Mouse (Mus musculus) hindbrain, postnatal 0 days (tissue): Measurements from ENCODE around the gene Nedd9. TPM values are rescaled to one million over a fixed set of nuclear protein-coding genes. Genes with fewer than 3 reads are reported as not detected.
A peak's percentile ranks its signal among the peaks of the same experiment; 100 is the strongest.

Experiments
- ATAC-seq: fragments of 200-750 bp; cut with Nextera tagmentation; 2 replicates; pipeline ENCODE4 v1.8.0; 2017; ENCODE audit warnings: mild to moderate bottlenecking, moderate TSS enrichment, moderate library complexity
- DNase-seq: peaks from one replicate; pipeline ENCODE4 v3.0.0-alpha.2; 2015; ENCODE audit warnings: low spot score
- H3K27ac ChIP-seq: fragments of 300-500 bp; sonication (generic); 2 replicates; pipeline ENCODE4 v1.5.1; 2014; ENCODE audit warnings: mild to moderate bottlenecking
- H3K27me3 ChIP-seq: fragments of 300-500 bp; sonication (generic); 2 replicates; pipeline ENCODE4 v1.6.1; 2014; ENCODE audit warnings: low read length, mixed read lengths; ENCODE audit not compliant: insufficient read depth
- H3K36me3 ChIP-seq: fragments of 300-500 bp; sonication (generic); 2 replicates; pipeline ENCODE4 v1.6.1; 2014; ENCODE audit warnings: low read length, mixed read lengths; ENCODE audit not compliant: insufficient read depth
- H3K4me1 ChIP-seq: fragments of 300-500 bp; sonication (generic); 2 replicates; pipeline ENCODE4 v1.6.1; 2014; ENCODE audit warnings: antibody characterized with exemption, low read length, mixed read lengths; ENCODE audit not compliant: insufficient read depth
- H3K4me2 ChIP-seq: fragments of 300-500 bp; sonication (generic); 2 replicates; pipeline ENCODE4 v1.6.1; 2014; ENCODE audit warnings: low read depth, mild to moderate bottlenecking, low read length, moderate library complexity, mixed read lengths
- H3K4me3 ChIP-seq: fragments of 300-500 bp; sonication (generic); 2 replicates; pipeline ENCODE4 v1.5.1; 2014; ENCODE audit warnings: low read length
- H3K9ac ChIP-seq: fragments of 300-500 bp; sonication (generic); replicated peaks from 2 replicates; pipeline ENCODE4 v1.6.1; 2014; ENCODE audit warnings: mild to moderate bottlenecking, low read length, moderate library complexity, mixed read lengths
- H3K9me3 ChIP-seq: fragments of 300-500 bp; sonication (generic); 2 replicates; pipeline ENCODE4 v1.6.1; 2016; ENCODE audit warnings: low read length, mixed read lengths
- CTCF ChIP-seq: IDR thresholded peaks from 2 replicates; pipeline ENCODE4 v1.5.1; 2016; ENCODE audit warnings: antibody characterized with exemption, control low read depth, low read depth
- WGBS: fragments of 180-500 bp; shearing (Covaris S2); extraction: QIAGEN DNeasy Blood & Tissue Kit; methylation state at CpG from one replicate; pipeline ENCODE4 v1.1.7; 2014; 5-methylcytosine and 5-hydroxymethylcytosine counted together
- polyA plus RNA-seq: library from polyadenylated mRNA; unstranded; fragments of >200 nt; fragmentation: Nextera tagmentation; extraction: Ambion mirVana; gene quantifications from 2 replicates; pipeline ENCODE4 v1.2.1, GENCODE M21; 2015
- total RNA-seq: library from RNA; depleted of rRNA; stranded (reverse); fragments of >200 nt; gene quantifications from 2 replicates; pipeline ENCODE4 v1.2.3, GENCODE M21; 2014

Gene Nedd9
- total and polyA plus RNA-seq, 2 experiments from 2014 or later: 12.2 to 26.5 TPM

DNA sequence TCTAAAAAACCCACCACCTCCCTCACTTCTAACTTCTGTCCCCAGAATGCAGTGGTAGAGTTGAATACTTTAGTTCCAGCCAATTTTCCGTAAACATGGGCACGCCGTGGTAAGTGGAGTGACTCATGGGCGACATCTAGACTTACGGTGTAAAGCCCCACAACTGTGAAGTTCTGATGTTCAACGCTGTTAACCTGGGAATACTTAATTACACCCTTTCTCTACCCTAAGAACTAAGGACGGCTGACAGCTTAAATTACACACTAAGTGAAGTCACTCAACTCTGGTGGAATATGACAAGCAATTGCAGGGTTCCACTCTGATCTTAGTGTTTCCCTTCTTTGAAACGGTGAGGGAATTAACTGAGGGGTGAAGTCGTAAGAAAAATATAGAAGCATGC lies 122.9 kb downstream of the Nedd9 start:
- no peaks in the 10 kb centered on the region for H3K36me3 ChIP-seq
- no peak overlapping the region for H3K9ac ChIP-seq
- ATAC-seq (no peak), DNase-seq (no peak)
- H3K4me1 ChIP-seq: no peaks in the 10 kb centered on the region; the same call in 1 of the 2 replicates
- H3K27ac ChIP-seq: no peak overlapping the region
- H3K27me3 ChIP-seq: no peaks in the 10 kb centered on the region
- no peak for TF ChIP-seq CTCF
- no peak overlapping the region for H3K4me2 ChIP-seq
- WGBS: 83% methylated on average over 9 of the region's 9 CpGs
- H3K9me3 ChIP-seq: no peaks in the 10 kb centered on the region
- H3K4me3 ChIP-seq: no peak overlapping the region

DNA sequence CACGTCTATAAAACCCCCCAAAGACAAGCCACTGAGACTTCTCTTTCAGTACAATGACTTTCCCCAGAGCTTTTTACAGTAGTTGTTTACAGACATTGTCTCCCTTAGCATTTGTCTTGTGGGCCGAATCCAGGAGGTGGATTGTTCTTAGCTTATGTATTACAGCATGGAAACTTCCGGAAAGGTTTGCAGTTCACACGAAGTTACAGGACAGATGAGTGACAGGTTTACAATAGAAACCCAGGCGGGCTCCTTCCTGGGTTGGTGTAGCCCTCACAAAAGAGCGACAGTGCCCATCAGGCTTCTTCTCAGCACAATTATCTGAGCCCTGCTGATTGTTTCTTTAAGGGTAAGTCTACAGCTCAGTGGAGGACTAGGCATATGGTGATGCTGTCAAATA lies 124.3 kb downstream of the Nedd9 start:
- no peak for ATAC-seq
- 48% methylated on average over 6 of the region's 6 CpGs for WGBS

DNA sequence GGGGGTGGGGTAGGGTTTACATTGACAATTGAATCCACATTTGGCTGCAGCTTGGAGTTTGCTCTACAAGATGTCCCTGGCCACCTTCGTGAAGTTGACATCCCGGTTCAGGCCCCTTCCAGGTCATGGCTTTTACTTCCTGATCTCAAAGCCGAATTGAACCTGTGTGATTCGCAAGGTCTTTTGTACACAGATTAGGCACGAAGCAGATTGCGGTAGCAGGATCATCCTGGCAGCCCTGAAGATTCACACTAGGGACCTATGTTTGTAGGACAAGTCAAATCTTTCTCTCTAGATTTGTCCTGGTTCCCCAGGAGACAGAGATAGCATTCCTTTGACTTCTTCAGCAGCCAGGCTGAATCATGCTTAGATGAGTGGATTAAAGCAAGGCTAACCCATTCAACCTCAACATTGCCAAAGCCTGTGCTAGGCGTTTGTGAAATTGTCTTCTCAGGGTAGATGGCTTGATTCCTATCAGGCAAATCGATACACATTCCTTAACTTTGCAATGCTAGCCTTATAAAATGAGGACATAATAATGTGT lies 126.8 kb downstream of the Nedd9 start:
- ATAC-seq: no peak
- no peaks in the 10 kb centered on the region for H3K27me3 ChIP-seq
- H3K4me3 ChIP-seq: no peak overlapping the region
- H3K36me3 ChIP-seq: no peaks in the 10 kb centered on the region
- H3K9ac ChIP-seq: no peak overlapping the region
- DNase-seq: no peak
- TF ChIP-seq CTCF: no peak
- WGBS: 18% methylated on average over 8 of the region's 8 CpGs
- H3K4me2 ChIP-seq: peak overlapping the region; percentile 72
- no peaks in the 10 kb centered on the region; the same call in 1 of the 2 replicates for H3K4me1 ChIP-seq
- no peak overlapping the region for H3K27ac ChIP-seq
- no peaks in the 10 kb centered on the region for H3K9me3 ChIP-seq

More for the DNA sequence above, 124.3 kb downstream of the Nedd9 start:
- no peaks in the 10 kb centered on the region; the same call in 1 of the 2 replicates for H3K4me1 ChIP-seq
- no peak overlapping the region for H3K4me2 ChIP-seq
- no peak overlapping the region for H3K4me3 ChIP-seq
- no peak for TF ChIP-seq CTCF
- H3K27me3 ChIP-seq: no peaks in the 10 kb centered on the region
- no peaks in the 10 kb centered on the region for H3K9me3 ChIP-seq
- no peak for DNase-seq
- no peak overlapping the region for H3K27ac ChIP-seq
- H3K36me3 ChIP-seq: no peaks in the 10 kb centered on the region
- H3K9ac ChIP-seq: no peak overlapping the region

DNA sequence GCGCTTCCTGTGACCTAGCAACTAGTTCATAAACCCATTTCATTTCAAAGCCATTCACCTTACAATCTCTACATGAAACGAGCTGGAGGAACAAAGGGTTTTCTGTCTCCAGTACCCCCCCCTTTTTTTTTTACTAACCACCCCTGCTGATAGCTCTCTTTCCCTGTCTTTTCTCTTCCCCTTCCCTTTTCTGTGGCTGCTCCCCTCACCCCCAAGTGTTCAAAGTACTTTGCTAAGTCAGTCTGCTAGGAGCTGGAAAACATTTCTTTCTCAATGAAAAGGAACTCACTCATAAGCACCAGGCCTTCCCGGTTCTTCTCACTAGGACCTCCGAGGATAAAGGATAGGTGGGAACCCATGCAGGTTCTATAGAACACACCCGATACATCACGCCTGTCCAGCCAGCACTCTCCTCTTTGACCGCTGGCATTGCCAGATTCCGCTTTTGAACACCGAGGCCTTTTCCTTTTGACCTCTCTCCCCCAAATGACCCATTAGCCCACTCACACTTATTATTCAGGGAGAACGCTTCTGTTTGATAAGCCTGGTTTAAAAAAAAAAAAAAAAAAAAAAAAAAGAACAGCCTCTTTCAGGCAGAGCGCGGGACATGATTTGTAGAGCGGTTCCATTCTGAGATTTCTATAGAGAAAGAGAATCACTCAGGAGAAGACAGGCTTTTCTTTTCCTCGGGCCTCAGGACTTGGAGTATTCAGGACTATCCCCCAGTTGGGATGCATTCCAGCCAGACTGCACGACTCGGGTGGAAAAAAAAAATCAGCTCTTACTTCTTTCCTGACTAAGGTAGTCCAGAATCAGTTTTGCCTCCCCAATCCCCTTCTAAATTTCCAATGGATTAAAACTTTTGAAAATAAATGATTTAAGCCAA lies 127.6 kb downstream of the Nedd9 start:
- Histone ChIP-seq H3K4me1 (no peaks in the 10 kb centered on the region; the same call in 1 of the 2 replicates), H3K9me3 (no peaks in the 10 kb centered on the region), H3K4me2 (peak overlapping the region; percentile 72), H3K9ac (peak overlapping the region; percentile 72), H3K4me3 (peak overlapping the region; percentile 69), H3K27me3 (no peaks in the 10 kb centered on the region), H3K36me3 (no peaks in the 10 kb centered on the region), H3K27ac (peak overlapping the region; percentile 91; the same call in 1 of the 2 replicates)
- TF ChIP-seq CTCF: no peak
- DNase-seq (peak; percentile 44), ATAC-seq (peak; percentile 18; the same call in 1 of the 2 replicates)
- 3% methylated on average over 16 of the region's 16 CpGs for WGBS

DNA sequence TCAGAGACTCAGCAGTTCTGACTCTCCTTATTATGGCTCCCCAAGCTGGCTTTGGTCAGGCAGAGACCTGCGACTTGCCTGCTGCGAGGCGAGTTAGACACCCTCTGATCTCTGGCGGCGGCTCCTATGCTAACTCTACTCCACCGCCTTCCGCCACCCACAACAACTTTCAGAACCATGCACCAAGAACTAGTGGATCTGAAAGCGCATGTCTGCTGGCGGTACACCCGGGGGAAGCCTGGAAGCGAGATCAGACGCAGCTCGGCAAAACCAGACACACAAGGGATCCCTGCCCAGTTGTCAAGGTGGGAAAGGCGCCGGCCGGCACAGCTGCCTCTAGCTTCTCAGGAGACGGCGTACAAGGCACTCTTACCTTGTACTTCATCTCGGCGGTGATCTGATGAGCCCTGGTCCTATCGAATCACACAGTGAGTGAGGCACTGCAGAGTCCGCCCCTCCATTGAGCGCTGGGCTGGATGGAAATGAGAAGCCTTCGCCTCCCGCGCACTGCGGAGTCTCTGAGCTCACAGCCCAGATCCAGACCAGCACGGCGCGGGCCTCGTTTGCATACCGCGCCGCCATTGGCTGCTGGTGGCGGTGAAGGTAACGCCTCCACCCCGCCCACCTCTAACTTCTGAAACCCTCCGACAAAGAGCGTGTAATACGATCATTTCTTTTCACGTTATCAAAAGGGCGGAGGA lies 128.5 kb downstream of the Nedd9 start:
- DNase-seq (peak; percentile 96), ATAC-seq (peak; percentile 99)
- under 1% methylated on average over 42 of the region's 42 CpGs for WGBS
- H3K9ac ChIP-seq: peak overlapping the region; percentile 72
- H3K4me3 ChIP-seq: peak overlapping the region; percentile 69
- H3K27me3 ChIP-seq: no peaks in the 10 kb centered on the region
- no peaks in the 10 kb centered on the region for H3K36me3 ChIP-seq
- TF ChIP-seq CTCF: no peak
- no peaks in the 10 kb centered on the region for H3K9me3 ChIP-seq
- peak overlapping the region; percentile 91 for H3K27ac ChIP-seq
- peak overlapping the region; percentile 72 for H3K4me2 ChIP-seq
- H3K4me1 ChIP-seq: peaks cover 5% of the 10 kb centered on the region; the same call in 1 of the 2 replicates

DNA sequence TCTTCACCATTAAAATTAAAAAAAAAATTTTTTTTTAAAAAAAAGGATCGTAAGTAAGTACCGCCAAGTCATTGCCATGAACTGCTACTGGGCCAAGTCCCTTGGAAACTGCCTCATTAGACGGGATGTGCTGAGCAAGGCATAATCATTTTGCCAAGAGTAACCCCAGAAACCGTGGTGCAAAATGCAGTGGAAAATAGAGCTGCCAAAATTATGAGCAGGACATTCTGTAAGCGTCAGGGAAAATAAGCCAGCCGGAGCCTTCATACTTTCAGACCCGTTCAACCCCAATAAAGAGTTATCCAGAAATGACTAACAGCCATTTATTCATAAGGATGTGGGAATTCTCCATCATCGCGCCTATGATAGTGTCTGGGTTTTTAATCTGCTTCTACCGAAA lies 129.2 kb downstream of the Nedd9 start:
- Histone ChIP-seq H3K36me3 (no peaks in the 10 kb centered on the region), H3K4me1 (peaks cover 6% of the 10 kb centered on the region), H3K27ac (peak overlapping the region; percentile 91), H3K4me3 (peak overlapping the region; percentile 69), H3K27me3 (no peaks in the 10 kb centered on the region), H3K9ac (peak overlapping the region; percentile 72), H3K9me3 (no peaks in the 10 kb centered on the region), H3K4me2 (peak overlapping the region; percentile 72)
- TF ChIP-seq CTCF: no peak
- peak; percentile 45 for DNase-seq
- no peak for ATAC-seq
- WGBS: 5% methylated on average over 10 of the region's 10 CpGs
